Mouse (Mus musculus) limb, embryonic 14.5 days (tissue): ENCODE measurements around the gene Fam163a. TPM values are rescaled to one million over a fixed set of nuclear protein-coding genes. Genes with fewer than 3 reads are reported as not detected.

Experiments used
- ATAC-seq: fragments of 200-750 bp; cut with Nextera tagmentation; 2 replicates; pipeline ENCODE4 v1.8.0; 2017; ENCODE audit warnings: low read depth, moderate number of reproducible peaks, moderate TSS enrichment; ENCODE audit not compliant: low FRiP score
- DNase-seq: peaks from one replicate; pipeline ENCODE4 v3.0.0-alpha.2; 2015; ENCODE audit warnings: low spot score
- H3K27ac ChIP-seq: fragments of 300-500 bp; sonication (generic); replicated peaks from 2 replicates; pipeline ENCODE4 v1.5.1; 2014; ENCODE audit warnings: low read depth, mild to moderate bottlenecking, low read length, moderate library complexity, mixed read lengths
- H3K27me3 ChIP-seq: fragments of 300-500 bp; sonication (generic); 2 replicates; pipeline ENCODE4 v1.6.1; 2014; ENCODE audit warnings: low read length, mixed read lengths; ENCODE audit not compliant: control insufficient read depth, insufficient read depth
- H3K36me3 ChIP-seq: fragments of 300-500 bp; sonication (generic); 2 replicates; pipeline ENCODE4 v1.6.1; 2014; ENCODE audit warnings: mild to moderate bottlenecking, low read length, moderate library complexity, mixed read lengths; ENCODE audit not compliant: control insufficient read depth, insufficient read depth
- H3K4me1 ChIP-seq: fragments of 300-500 bp; sonication (generic); 2 replicates; pipeline ENCODE4 v1.6.1; 2014; ENCODE audit warnings: antibody characterized with exemption, low read length, mixed read lengths; ENCODE audit not compliant: control insufficient read depth, insufficient read depth
- H3K4me2 ChIP-seq: fragments of 300-500 bp; sonication (generic); replicated peaks from 2 replicates; pipeline ENCODE4 v1.6.1; 2014; ENCODE audit warnings: low read depth, mild to moderate bottlenecking, low read length, moderate library complexity; ENCODE audit not compliant: severe bottlenecking
- H3K4me3 ChIP-seq: fragments of 300-500 bp; sonication (generic); replicated peaks from 2 replicates; pipeline ENCODE4 v1.5.1; 2014; ENCODE audit warnings: low read length
- H3K9ac ChIP-seq: fragments of 300-500 bp; sonication (generic); 2 replicates; pipeline ENCODE4 v1.6.1; 2014; ENCODE audit warnings: mild to moderate bottlenecking, low read depth, low read length, moderate library complexity; ENCODE audit not compliant: severe bottlenecking
- H3K9me3 ChIP-seq: fragments of 300-500 bp; sonication (generic); 2 replicates; pipeline ENCODE4 v1.6.1; 2016; ENCODE audit warnings: low read length; ENCODE audit not compliant: control insufficient read depth
- POLR2A ChIP-seq: fragments of 200-500 bp; IDR thresholded peaks from 2 replicates; pipeline ENCODE4 v1.8.0; 2012; ENCODE audit warnings: inconsistent platforms, mild to moderate bottlenecking, moderate library complexity, borderline replicate concordance; ENCODE audit not compliant: insufficient read depth, insufficient read length; ENCODE audit errors: extremely low read depth
- WGBS: fragments of 180-500 bp; shearing (Covaris S2); extraction: QIAGEN DNeasy Blood & Tissue Kit; methylation state at CpG from one replicate; pipeline ENCODE4 v1.1.7; 2014; 5-methylcytosine and 5-hydroxymethylcytosine counted together
- polyA plus RNA-seq, 2 experiments: library from polyadenylated mRNA; depleted of rRNA in 1 of 2; stranded (reverse) in 1 of 2; unstranded in 1 of 2; fragments of >200 nt; fragmentation: Nextera tagmentation in 1 of 2; extraction: Ambion mirVana in 1 of 2; gene quantifications; 2 replicates each; pipeline versions ENCODE4 v1.2.1 to v1.2.3; 2012 to 2014

The Fam163a gene
- polyA plus RNA-seq, 2 experiments, result 0.96 to 1.0 TPM

- H3K9ac ChIP-seq, result no peak overlapping the region
- no peak overlapping the region for H3K4me2 ChIP-seq
- H3K4me3 ChIP-seq, result no peak overlapping the region
- no peak overlapping the region for H3K27ac ChIP-seq
- WGBS, result 50% methylated on average over 7 of the region's 7 CpGs
- H3K9me3 ChIP-seq, result no peaks in the 10 kb centered on the region
- no peaks in the 10 kb centered on the region for H3K27me3 ChIP-seq
- TF ChIP-seq POLR2A, result no peak
- DNase-seq (no peak), ATAC-seq (no peak)
- H3K36me3 ChIP-seq, result no peaks in the 10 kb centered on the region
- H3K4me1 ChIP-seq, result 0 out of 2 replicates have a peak, but pooled peaks cover 6% of the 10 kb centered on the region
These were observed 12.0 kb downstream of the Fam163a start for GRCm38 (mm10) chr1:156192853-156193252.

- Histone ChIP-seq H3K4me3 (no peak overlapping the region), H3K36me3 (no peaks in the 10 kb centered on the region), H3K27me3 (no peaks in the 10 kb centered on the region), H3K4me2 (no peak overlapping the region), H3K9me3 (0 out of 2 replicates have a peak, but pooled peaks cover 4% of the 10 kb centered on the region), H3K27ac (no peak overlapping the region), H3K4me1 (peaks cover 14% of the 10 kb centered on the region; the same call in 1 of the 2 replicates), H3K9ac (no peak overlapping the region)
- TF ChIP-seq POLR2A, result no peak
- ATAC-seq, result no peak
- DNase-seq, result no peak
- 90% methylated on average over 3 of the region's 3 CpGs for WGBS
These were observed 18.2 kb downstream of the Fam163a start for GRCm38 (mm10) chr1:156186646-156187045.

GRCm38 (mm10) chr1:156184158-156184571 lies 20.7 kb downstream of the Fam163a start:
- TF ChIP-seq POLR2A, result no peak
- Histone ChIP-seq H3K9me3 (0 out of 2 replicates have a peak, but pooled peaks cover 4% of the 10 kb centered on the region), H3K9ac (no peak overlapping the region), H3K4me2 (no peak overlapping the region), H3K36me3 (no peaks in the 10 kb centered on the region), H3K27ac (no peak overlapping the region), H3K27me3 (no peaks in the 10 kb centered on the region), H3K4me3 (no peak overlapping the region), H3K4me1 (peaks cover 10% of the 10 kb centered on the region)
- 7% methylated on average over 11 of the region's 11 CpGs for WGBS
- ATAC-seq, result no peak
- no peak for DNase-seq

GRCm38 (mm10) chr1:156183176-156183958 lies 21.5 kb downstream of the Fam163a start:
- ATAC-seq (no peak), DNase-seq (no peak)
- 44% methylated on average over 6 of the region's 6 CpGs for WGBS
- Histone ChIP-seq H3K36me3 (no peaks in the 10 kb centered on the region), H3K4me3 (no peak overlapping the region), H3K9me3 (0 out of 2 replicates have a peak, but pooled peaks cover 4% of the 10 kb centered on the region), H3K9ac (no peak overlapping the region), H3K27me3 (no peaks in the 10 kb centered on the region), H3K4me1 (peaks cover 10% of the 10 kb centered on the region), H3K4me2 (no peak overlapping the region), H3K27ac (no peak overlapping the region)
- TF ChIP-seq POLR2A, result no peak

- 38% methylated on average over 11 of the region's 11 CpGs for WGBS
These were observed 25.0 kb downstream of the Fam163a start for GRCm38 (mm10) chr1:156179875-156180274.

More at GRCm38 (mm10) chr1:156179875-156180274, 25.0 kb downstream of the Fam163a start:
- H3K36me3 ChIP-seq, result no peaks in the 10 kb centered on the region
- H3K4me1 ChIP-seq, result peaks cover 10% of the 10 kb centered on the region
- no peak overlapping the region for H3K27ac ChIP-seq
- H3K9me3 ChIP-seq, result no peaks in the 10 kb centered on the region
- no peak overlapping the region for H3K4me3 ChIP-seq
- no peak for ATAC-seq
- no peak overlapping the region for H3K4me2 ChIP-seq
- no peak for DNase-seq
- H3K27me3 ChIP-seq, result no peaks in the 10 kb centered on the region
- no peak for TF ChIP-seq POLR2A
- no peak overlapping the region for H3K9ac ChIP-seq
